Mouse (Mus musculus) lung, postnatal 36 days (tissue): ENCODE results near the gene D630023F18Rik.

ENCODE experiments used
- DNase-seq: peaks from one replicate; pipeline ENCODE4 v3.0.0; 2022; ENCODE audit warnings: mixed read lengths

D630023F18Rik gene

GRCm38 (mm10) chr1:65122574-65123372 is at the start of gene D630023F18Rik:
Gene D630023F18Rik, minus strand, starts transcription at chr1:65123214.
- no peak for DNase-seq

- DNase-seq = peak; percentile 26
Measured at GRCm38 (mm10) chr1:65171579-65171978, 48.6 kb upstream of the D630023F18Rik start.

GRCm38 (mm10) chr1:65169947-65170346 is 46.9 kb upstream of the D630023F18Rik start:
- no peak for DNase-seq

- DNase-seq = peak; percentile 24
Measured at GRCm38 (mm10) chr1:65169536-65169935, 46.5 kb upstream of the D630023F18Rik start.

- DNase-seq = no peak
Measured at GRCm38 (mm10) chr1:65167496-65167895, 44.5 kb upstream of the D630023F18Rik start.

- no peak for DNase-seq
Measured at GRCm38 (mm10) chr1:65162210-65162609, 39.2 kb upstream of the D630023F18Rik start.

- DNase-seq = no peak
Measured at GRCm38 (mm10) chr1:65156111-65156510, 33.1 kb upstream of the D630023F18Rik start.

- peak; percentile 55 for DNase-seq
Measured at GRCm38 (mm10) chr1:65154814-65155213, 31.8 kb upstream of the D630023F18Rik start.

- no peak for DNase-seq
Measured at GRCm38 (mm10) chr1:65147971-65148370, 25.0 kb upstream of the D630023F18Rik start.

GRCm38 (mm10) chr1:65147326-65147725 is 24.3 kb upstream of the D630023F18Rik start:
- DNase-seq = no peak

- DNase-seq = no peak
Measured at GRCm38 (mm10) chr1:65146601-65147000, 23.6 kb upstream of the D630023F18Rik start.

- no peak for DNase-seq
Measured at GRCm38 (mm10) chr1:65144783-65145182, 21.8 kb upstream of the D630023F18Rik start.

GRCm38 (mm10) chr1:65137560-65137959 is 14.5 kb upstream of the D630023F18Rik start:
- no peak for DNase-seq

GRCm38 (mm10) chr1:65132833-65133232 is 9.8 kb upstream of the D630023F18Rik start:
- no peak for DNase-seq

- no peak for DNase-seq
Measured at GRCm38 (mm10) chr1:65131671-65132070, 8.7 kb upstream of the D630023F18Rik start.

GRCm38 (mm10) chr1:65130226-65130625 is 7.2 kb upstream of the D630023F18Rik start:
- no peak for DNase-seq

GRCm38 (mm10) chr1:65129634-65130180 is 6.7 kb upstream of the D630023F18Rik start:
- no peak for DNase-seq

- DNase-seq = no peak
Measured at GRCm38 (mm10) chr1:65119438-65119837, 3.6 kb downstream of the D630023F18Rik start, which contains the start of gene Gm28845. Gene Gm28845, minus strand, starts transcription at chr1:65119558.

GRCm38 (mm10) chr1:65118150-65118913 is 4.7 kb downstream of the D630023F18Rik start:
- no peak for DNase-seq

- peak; percentile 76 for DNase-seq
Measured at GRCm38 (mm10) chr1:65113536-65114172, 9.4 kb downstream of the D630023F18Rik start.

- peak; percentile 57 for DNase-seq
Measured at GRCm38 (mm10) chr1:65112807-65113196, 10.2 kb downstream of the D630023F18Rik start.

- peak; percentile 90 for DNase-seq
Measured at GRCm38 (mm10) chr1:65112031-65112806, 10.8 kb downstream of the D630023F18Rik start.
